In genomic region chr12:76369206-76369977, GRCm38 (mm10) we compare ENCODE assay signal across 8 mouse cellular contexts. TPM values are rescaled to one million over a fixed set of nuclear protein-coding genes. Genes with fewer than 3 reads are reported as not detected.
DNase-seq lines count a peak whose midpoint lies in the region; ATAC-seq and TF ChIP-seq lines count a peak whose summit lies in the region.

Gene Zbtb25, minus strand, starts transcription at chr12:76369602.

- H3K36me3 ChIP-seq in heart, embryonic 11.5 days (ENCODE audit: control insufficient read depth, insufficient read depth, low read length): no peaks in the 10 kb centered on the region
- no peaks in the 10 kb centered on the region for H3K36me3 ChIP-seq in kidney, embryonic 16.5 days (ENCODE audit: insufficient read depth, low read length)

- peak within 1 kb of the TSS; percentile 83 for H3K4me3 ChIP-seq in bone marrow macrophage, adult 2 months (ENCODE audit: insufficient read depth, low read length)
- H3K4me3 ChIP-seq in embryonic fibroblast, embryonic 13.5 days (ENCODE audit: insufficient read depth, low read length): peak within 1 kb of the TSS; percentile 75
- peak within 1 kb of the TSS; percentile 99 for H3K4me3 ChIP-seq in heart, embryonic 11.5 days (ENCODE audit: low read depth, low read length)
- H3K4me3 ChIP-seq in kidney, embryonic 16.5 days (ENCODE audit: low read length): peak within 1 kb of the TSS; percentile 97

- WGBS in heart, embryonic 11.5 days (ENCODE audit: insufficient replicate concordance): under 1% methylated on average over 87 of the region's 96 CpGs
- WGBS in kidney, embryonic 16.5 days: under 1% methylated on average over 75 of the region's 96 CpGs

- H3K9ac ChIP-seq in heart, embryonic 11.5 days (ENCODE audit: low read depth, low read length): peak within 1 kb of the TSS; percentile 99
- H3K9ac ChIP-seq in kidney, embryonic 16.5 days (replicated peaks; ENCODE audit: low read length): peak within 1 kb of the TSS; percentile 100

- TF ChIP-seq CTCF in bone marrow macrophage, adult 2 months (IDR thresholded peaks at IDR 0.05; ENCODE audit: low read depth, low read length): no peak
- TF ChIP-seq CTCF in embryonic fibroblast, embryonic 13.5 days (IDR thresholded peaks at IDR 0.05; ENCODE audit: borderline replicate concordance, insufficient read depth, low read length): no peak

- H3K27ac ChIP-seq in bone marrow macrophage, adult 2 months (ENCODE audit: insufficient read depth, low read depth, low read length): peak within 1 kb of the TSS; percentile 93
- H3K27ac ChIP-seq in embryonic fibroblast, embryonic 13.5 days (ENCODE audit: insufficient read depth, low read length): peak within 1 kb of the TSS; percentile 99
- H3K27ac ChIP-seq in heart, embryonic 11.5 days (ENCODE audit: low read depth, low read length): peak within 1 kb of the TSS; percentile 100
- H3K27ac ChIP-seq in kidney, embryonic 16.5 days (ENCODE audit: low read length): peak within 1 kb of the TSS; percentile 100

- H3K9me3 ChIP-seq in heart, embryonic 11.5 days (replicated peaks; ENCODE audit: control insufficient read depth, low read length): no peaks in the 10 kb centered on the region
- H3K9me3 ChIP-seq in kidney, embryonic 16.5 days (ENCODE audit: low read length): no peaks in the 10 kb centered on the region

- ATAC-seq in heart, embryonic 11.5 days (replicated peaks; ENCODE audit: insufficient number of reproducible peaks, low FRiP score, low TSS enrichment): peak; percentile 77
- peak; percentile 76 for ATAC-seq in kidney, embryonic 16.5 days (ENCODE audit: low FRiP score, low TSS enrichment)

- H3K27me3 ChIP-seq in heart, embryonic 11.5 days (ENCODE audit: control insufficient read depth, insufficient read depth, low read length): no peaks in the 10 kb centered on the region
- H3K27me3 ChIP-seq in kidney, embryonic 16.5 days (ENCODE audit: insufficient read depth, low read length): no peaks in the 10 kb centered on the region

- DNase-seq in A20 (ENCODE audit: low read depth, low spot score): peak; percentile 87
- peak; percentile 87 for DNase-seq in liver
- peak; percentile 54 to 78 for DNase-seq in monocyte, adult 2 months (ENCODE audit: low read depth in 1 of 2, low spot score in 2 of 2)
- peak; percentile 64 to 74 for DNase-seq in spleen, postnatal 14 days (ENCODE audit: low spot score in 2 of 2)

- peak within 1 kb of the TSS; percentile 95 for H3K4me2 ChIP-seq in heart, embryonic 11.5 days
- peak within 1 kb of the TSS; percentile 78 for H3K4me2 ChIP-seq in kidney, embryonic 16.5 days (replicated peaks; ENCODE audit: low read depth, low read length)

- no peak for TF ChIP-seq POLR2A in bone marrow macrophage, adult 2 months (IDR thresholded peaks at IDR 0.05; ENCODE audit: borderline replicate concordance, low read depth, low read length)
- TF ChIP-seq POLR2A in embryonic fibroblast, embryonic 13.5 days (IDR thresholded peaks at IDR 0.05; ENCODE audit: low read depth, low read length): peak; percentile 65

- peaks cover 34% of the 10 kb centered on the region for H3K4me1 ChIP-seq in bone marrow macrophage, adult 2 months (ENCODE audit: control insufficient read depth, insufficient read depth, low read length)
- H3K4me1 ChIP-seq in embryonic fibroblast, embryonic 13.5 days (ENCODE audit: control insufficient read depth, insufficient read depth, low read length): peaks cover 19% of the 10 kb centered on the region
- peaks cover 43% of the 10 kb centered on the region for H3K4me1 ChIP-seq in heart, embryonic 11.5 days (ENCODE audit: control insufficient read depth, insufficient read depth, low read length)
- H3K4me1 ChIP-seq in kidney, embryonic 16.5 days (ENCODE audit: insufficient read depth, low read length): peaks cover 45% of the 10 kb centered on the region

RNA-seq across cellular contexts. Expression of gene Zbtb25, which starts in this region (rescaled TPM):
- polyA plus RNA-seq in bone marrow macrophage, adult 2 months (2012; ENCODE audit: insufficient read depth, insufficient read length, missing spikeins): 8.6 and 9.5 TPM in 2 replicates
- polyA plus RNA-seq in embryonic fibroblast, embryonic 13.5 days (2011; ENCODE audit: insufficient read length, low read depth, missing spikeins): 24.0 and 29.2 TPM in 2 replicates
- 15.3 and 16.3 TPM in 2 replicates for polyA plus RNA-seq in heart, embryonic 11.5 days (2014; fragmentation: Nextera tagmentation; extraction: Ambion mirVana)
- 14.0 and 15.2 TPM in 2 replicates for polyA plus RNA-seq in kidney, embryonic 16.5 days (2015; fragmentation: Nextera tagmentation; extraction: Ambion mirVana)

Comparison
In these comparisons a context has a peak if more than half of its experiments do, and no peak if none do; other contexts are left out.
1. Peak in every context shown above with its lines: DNase-seq, ATAC-seq, H3K4me3 ChIP-seq and H3K27ac ChIP-seq.